Mouse (Mus musculus) MEL (cell line): ENCODE measurements around the gene Agrn. TPM values are rescaled to one million over a fixed set of nuclear protein-coding genes. Genes with fewer than 3 reads are reported as not detected.

Experiments
- DNase-seq: peaks from one replicate; pipeline ENCODE4 v3.0.0; 2011; ENCODE audit warnings: low read depth, low spot score
- H3K27ac ChIP-seq: 2 replicates; pipeline ENCODE4 v1.5.1; 2012; ENCODE audit warnings: low read depth, mild to moderate bottlenecking, control low read depth, low read length, moderate library complexity; ENCODE audit not compliant: control insufficient read depth
- H3K27me3 ChIP-seq, 2 experiments: fragments of 150-350 bp in 1 of 2; sonication (generic) in 1 of 2; 2 replicates each; pipeline ENCODE4 v1.6.1; 2012; ENCODE audit warnings: low read length in 2 of 2, mild to moderate bottlenecking in 2 of 2, improper control_type of control experiment in 1 of 2, moderate library complexity in 1 of 2; ENCODE audit not compliant: insufficient read depth in 2 of 2, control insufficient read depth in 1 of 2
- H3K36me3 ChIP-seq, 2 experiments: 2 replicates each; pipeline ENCODE4 v1.6.1; 2012 to 2014; ENCODE audit warnings: low read length in 2 of 2, improper control_type of control experiment in 1 of 2, inconsistent platforms in 1 of 2, mild to moderate bottlenecking in 1 of 2; ENCODE audit not compliant: insufficient read depth in 2 of 2, control insufficient read depth in 1 of 2
- H3K4me1 ChIP-seq, 2 experiments: fragments of 150-350 bp in 1 of 2; sonication (generic) in 1 of 2; 2 replicates each; pipeline ENCODE4 v1.6.1; 2012; ENCODE audit warnings: low read length in 2 of 2, improper control_type of control experiment in 1 of 2, mild to moderate bottlenecking in 1 of 2; ENCODE audit not compliant: insufficient read depth in 2 of 2, control insufficient read depth in 1 of 2
- H3K4me3 ChIP-seq, 2 experiments: fragments of 150-350 bp in 1 of 2; sonication (generic) in 1 of 2; 2 replicates each; pipeline ENCODE4 v1.5.1; 2012; ENCODE audit warnings: low read depth in 2 of 2, low read length in 2 of 2, mild to moderate bottlenecking in 2 of 2, moderate library complexity in 2 of 2, control low read depth in 1 of 2, improper control_type of control experiment in 1 of 2; ENCODE audit not compliant: control insufficient read depth in 1 of 2, insufficient read depth in 1 of 2
- H3K79me2 ChIP-seq: 2 replicates; pipeline ENCODE4 v1.6.1; 2012; ENCODE audit warnings: mild to moderate bottlenecking, low read length, moderate library complexity; ENCODE audit not compliant: control insufficient read depth, poor library complexity, insufficient read depth
- H3K9ac ChIP-seq: 2 replicates; pipeline ENCODE4 v1.6.1; 2012; ENCODE audit warnings: low read depth, mild to moderate bottlenecking, control low read depth, low read length, moderate library complexity; ENCODE audit not compliant: control insufficient read depth, poor library complexity, severe bottlenecking
- H3K9me3 ChIP-seq: fragments of 150-350 bp; sonication (generic); replicated peaks from 2 replicates; pipeline ENCODE4 v1.6.1; 2012; ENCODE audit warnings: mild to moderate bottlenecking, low read length, improper control_type of control experiment, moderate library complexity; ENCODE audit not compliant: insufficient read depth
- E2F4 ChIP-seq: IDR thresholded peaks from 2 replicates; pipeline ENCODE4 v1.6.1; 2011; ENCODE audit warnings: low read depth, low read length, improper control_type of control experiment, borderline replicate concordance
- ELF1 ChIP-seq: IDR thresholded peaks from 2 replicates; pipeline ENCODE4 v1.6.1; 2014; ENCODE audit warnings: low read depth, mild to moderate bottlenecking, inconsistent platforms, low read length, improper control_type of control experiment, moderate library complexity
- EP300 ChIP-seq, 2 experiments: IDR thresholded peaks; 2 replicates each; pipeline ENCODE4 v1.6.1; 2011; ENCODE audit warnings: improper control_type of control experiment in 2 of 2, low read length in 2 of 2, low read depth in 1 of 2, mild to moderate bottlenecking in 1 of 2
- ETS1 ChIP-seq: IDR thresholded peaks from 2 replicates; pipeline ENCODE4 v1.6.1; 2012; ENCODE audit warnings: low read depth, mild to moderate bottlenecking, inconsistent platforms, low read length, improper control_type of control experiment, moderate library complexity
- JUND ChIP-seq: IDR thresholded peaks from 2 replicates; pipeline ENCODE4 v1.6.1; 2011; ENCODE audit warnings: low read depth, mild to moderate bottlenecking, improper control_type of control experiment, low read length
- KAT2A ChIP-seq: conservative IDR thresholded peaks from 2 replicates; pipeline ENCODE4 v1.6.1; 2012; ENCODE audit warnings: low read depth, low read length, improper control_type of control experiment, inconsistent platforms
- MAX ChIP-seq: IDR thresholded peaks from 2 replicates; pipeline ENCODE4 v1.6.1; 2011; ENCODE audit warnings: low read length, improper control_type of control experiment
- MEF2A ChIP-seq: IDR thresholded peaks from 2 replicates; pipeline ENCODE4 v1.6.1; 2014; ENCODE audit warnings: low read depth, mild to moderate bottlenecking, inconsistent platforms, low read length, improper control_type of control experiment; ENCODE audit not compliant: poor library complexity, insufficient replicate concordance, severe bottlenecking; ENCODE audit errors: extremely low read depth
- MXI1 ChIP-seq: IDR thresholded peaks from 2 replicates; pipeline ENCODE4 v1.6.1; 2011; ENCODE audit warnings: mild to moderate bottlenecking, low read depth, low read length, improper control_type of control experiment
- NELFE ChIP-seq: IDR thresholded peaks from 2 replicates; pipeline ENCODE4 v1.6.1; 2011; ENCODE audit warnings: low read depth, low read length, improper control_type of control experiment
- POLR2A ChIP-seq, 2 experiments: IDR thresholded peaks; 2 replicates each; pipeline ENCODE4 v1.6.1; 2011 to 2012; ENCODE audit warnings: low read length in 2 of 2, mild to moderate bottlenecking in 2 of 2, control low read depth in 1 of 2, improper control_type of control experiment in 1 of 2, low read depth in 1 of 2, moderate library complexity in 1 of 2; ENCODE audit not compliant: control insufficient read depth in 1 of 2, insufficient read depth in 1 of 2, poor library complexity in 1 of 2
- POLR2AphosphoS2 ChIP-seq: IDR thresholded peaks from 2 replicates; pipeline ENCODE4 v1.6.1; 2011; ENCODE audit warnings: low read length, improper control_type of control experiment
- RCOR1 ChIP-seq: IDR thresholded peaks from 2 replicates; pipeline ENCODE4 v1.6.1; 2012; ENCODE audit warnings: low read depth, mild to moderate bottlenecking, inconsistent platforms, low read length, improper control_type of control experiment
- SIN3A ChIP-seq: IDR thresholded peaks from 2 replicates; pipeline ENCODE4 v1.6.1; 2012; ENCODE audit warnings: low read length, improper control_type of control experiment, inconsistent platforms
- SMC3 ChIP-seq: IDR thresholded peaks from 2 replicates; pipeline ENCODE4 v1.6.1; 2011; ENCODE audit warnings: low read depth, low read length, improper control_type of control experiment
- USF2 ChIP-seq, 2 experiments: IDR thresholded peaks; 2 replicates each; pipeline ENCODE4 v1.6.1; 2011 to 2012; ENCODE audit warnings: improper control_type of control experiment in 2 of 2, low read length in 2 of 2, borderline replicate concordance in 1 of 2, inconsistent platforms in 1 of 2, low read depth in 1 of 2, mild to moderate bottlenecking in 1 of 2; ENCODE audit not compliant: insufficient read depth in 1 of 2
- ZC3H11A ChIP-seq: IDR thresholded peaks from 2 replicates; pipeline ENCODE4 v1.6.1; 2012; ENCODE audit warnings: low read depth, mild to moderate bottlenecking, inconsistent platforms, low read length, improper control_type of control experiment
- ZKSCAN1 ChIP-seq: IDR thresholded peaks from 2 replicates; pipeline ENCODE4 v1.6.1; 2012; ENCODE audit warnings: low read depth, mild to moderate bottlenecking, inconsistent platforms, low read length, improper control_type of control experiment, moderate library complexity
- ZMIZ1 ChIP-seq: IDR thresholded peaks from 2 replicates; pipeline ENCODE4 v1.6.1; 2012; ENCODE audit warnings: low read depth, mild to moderate bottlenecking, inconsistent platforms, low read length, improper control_type of control experiment, moderate library complexity
- ZNF384 ChIP-seq: IDR thresholded peaks from 2 replicates; pipeline ENCODE4 v1.6.1; 2012; ENCODE audit warnings: low read depth, mild to moderate bottlenecking, inconsistent platforms, low read length, improper control_type of control experiment
- polyA plus RNA-seq, 2 experiments: library from polyadenylated mRNA; stranded (reverse) in 1 of 2; unstranded in 1 of 2; fragments of >175 nt in 1 of 2; fragments of >200 nt in 1 of 2; gene quantifications; 2 replicates each; pipeline versions ENCODE4 v1.2.1 to v1.2.4; 2012; ENCODE audit warnings: low replicate concordance in 2 of 2, low read depth in 1 of 2; ENCODE audit not compliant: insufficient read length in 2 of 2, insufficient read depth in 1 of 2, missing spikeins in 1 of 2
- total RNA-seq: library from RNA; depleted of rRNA; stranded (reverse); fragments of 300-350 nt; gene quantifications from 2 replicates; pipeline ENCODE4 v1.2.3, GENCODE M21; 2012

Agrn gene
- total and polyA plus RNA-seq, 3 experiments: 19.3 to 43.0 TPM; not detected in 1

GRCm38 (mm10) chr4:156216196-156216595 lies 18.9 kb upstream of the Agrn start:
- no peak for TF ChIP-seq SIN3A
- no peak for TF ChIP-seq SMC3
- TF ChIP-seq POLR2A (IDR thresholded peaks at IDR 0.05; ENCODE audit: control insufficient read depth in 1 of 2, insufficient read depth in 1 of 2, low read depth in 1 of 2, low read length in 2 of 2, poor library complexity in 1 of 2): no peak
- no peak for TF ChIP-seq ZMIZ1
- Histone ChIP-seq H3K4me1 (peaks cover 0 to 4% of the 10 kb centered on the region in 2 experiments; a peak in 2 of 4 replicates), H3K79me2 (no peaks in the 10 kb centered on the region), H3K9ac (no peak overlapping the region), H3K36me3 (no peaks in the 10 kb centered on the region), H3K4me3 (no peak overlapping the region), H3K9me3 (no peaks in the 10 kb centered on the region), H3K27me3 (no peaks in the 10 kb centered on the region), H3K27ac (no peak overlapping the region)
- no peak for DNase-seq

- TF ChIP-seq ELF1 (no peak), JUND (no peak), POLR2AphosphoS2 (no peak), ETS1 (no peak), ZC3H11A (no peak), KAT2A (no peak), ZKSCAN1 (no peak), SIN3A (no peak), EP300 (IDR thresholded peaks at IDR 0.05; ENCODE audit: low read depth in 1 of 2, low read length in 2 of 2) (no peak)
- no peaks in the 10 kb centered on the region for H3K27me3 ChIP-seq
Observed at GRCm38 (mm10) chr4:156215649-156216048, 18.4 kb upstream of the Agrn start, which contains the start of gene Perm1. Gene Perm1 (plus strand): TSS chr4:156215868.

GRCm38 (mm10) chr4:156213134-156213533 lies 15.8 kb upstream of the Agrn start:
- peaks cover 2 to 4% of the 10 kb centered on the region in 2 experiments; a peak in 3 of 4 replicates for H3K4me1 ChIP-seq
- no peaks in the 10 kb centered on the region for H3K9me3 ChIP-seq
- no peaks in the 10 kb centered on the region for H3K36me3 ChIP-seq
- H3K9ac ChIP-seq: no peak overlapping the region
- no peaks in the 10 kb centered on the region for H3K27me3 ChIP-seq
- DNase-seq: no peak
- TF ChIP-seq E2F4 (no peak), SIN3A (no peak), MAX (no peak), SMC3 (no peak), RCOR1 (no peak), USF2 (IDR thresholded peaks at IDR 0.05; ENCODE audit: borderline replicate concordance in 1 of 2, insufficient read depth in 1 of 2, low read depth in 1 of 2, low read length in 2 of 2) (no peak), ELF1 (no peak), POLR2A (IDR thresholded peaks at IDR 0.05; ENCODE audit: control insufficient read depth in 1 of 2, insufficient read depth in 1 of 2, low read depth in 1 of 2, low read length in 2 of 2, poor library complexity in 1 of 2) (no peak), NELFE (no peak), MXI1 (no peak), KAT2A (no peak), ZC3H11A (no peak), ZMIZ1 (no peak), MEF2A (no peak), ZNF384 (no peak)
- no peaks in the 10 kb centered on the region for H3K79me2 ChIP-seq
- H3K4me3 ChIP-seq: no peak overlapping the region
- no peak overlapping the region for H3K27ac ChIP-seq

More at GRCm38 (mm10) chr4:156215649-156216048, 18.4 kb upstream of the Agrn start, which contains the start of gene Perm1:
- H3K79me2 ChIP-seq: no peaks in the 10 kb centered on the region
- H3K36me3 ChIP-seq: no peaks in the 10 kb centered on the region
- no peak for DNase-seq
- no peak within 1 kb of the TSS for H3K27ac ChIP-seq
- H3K9me3 ChIP-seq: no peaks in the 10 kb centered on the region
- H3K4me3 ChIP-seq: no peak within 1 kb of the TSS
- H3K9ac ChIP-seq: no peak within 1 kb of the TSS
- peaks cover 0 to 4% of the 10 kb centered on the region in 2 experiments; a peak in 2 of 4 replicates for H3K4me1 ChIP-seq
